Mouse (Mus musculus): Measurements from ENCODE around the gene Hus1. TPM values are rescaled to one million over a fixed set of nuclear protein-coding genes. Genes with fewer than 3 reads are reported as not detected.

Hus1 gene
- polyA plus RNA-seq, 1 experiment from 2014 or later, result 12.6 TPM

Other genes starting within 250 kb of the Hus1 start
- 0.04 and 0.09 TPM in 2 replicates for gene Pkd1l1, start 37.9 kb downstream of the Hus1 start, polyA plus RNA-seq (2015; fragmentation: Nextera tagmentation; extraction: Ambion mirVana)
- 4.2 and 6.3 TPM in 2 replicates for gene Gm11992, start 37.4 kb upstream of the Hus1 start, polyA plus RNA-seq (2015; fragmentation: Nextera tagmentation; extraction: Ambion mirVana)
- gene Sun3, start 37.8 kb upstream of the Hus1 start, polyA plus RNA-seq (2015; fragmentation: Nextera tagmentation; extraction: Ambion mirVana), result 0.13 TPM in 1 of 2 replicates, not detected in the other
- 9.2 and 11.0 TPM in 2 replicates for gene Upp1, start 106.9 kb upstream of the Hus1 start, polyA plus RNA-seq (2015; fragmentation: Nextera tagmentation; extraction: Ambion mirVana)
- gene Abca13, start 180.8 kb upstream of the Hus1 start, polyA plus RNA-seq (2015; fragmentation: Nextera tagmentation; extraction: Ambion mirVana), result 0.07 TPM in 2 replicates